Mouse (Mus musculus) neural tube, embryonic 11.5 days (tissue): Measurements from ENCODE around the gene Srarp. TPM values are rescaled to one million over a fixed set of nuclear protein-coding genes. Genes with fewer than 3 reads are reported as not detected.

Experiments used
- ATAC-seq: fragments of 200-750 bp; cut with Nextera tagmentation; 2 replicates; pipeline ENCODE4 v1.8.0; 2017; ENCODE audit warnings: moderate number of reproducible peaks, mild to moderate bottlenecking, moderate TSS enrichment, moderate library complexity; ENCODE audit not compliant: insufficient read depth, low FRiP score, low TSS enrichment
- DNase-seq: peaks from one replicate; pipeline ENCODE4 v3.0.0-alpha.2; 2015; ENCODE audit warnings: low spot score
- H3K27ac ChIP-seq: fragments of 300-500 bp; sonication (generic); 2 replicates; pipeline ENCODE4 v1.5.1; 2014; ENCODE audit warnings: low read depth, mild to moderate bottlenecking, low read length
- H3K27me3 ChIP-seq: fragments of 300-500 bp; sonication (generic); 2 replicates; pipeline ENCODE4 v1.6.1; 2014; ENCODE audit warnings: mild to moderate bottlenecking, low read length, mixed read lengths; ENCODE audit not compliant: control insufficient read depth, insufficient read depth
- H3K36me3 ChIP-seq: fragments of 300-500 bp; sonication (generic); 2 replicates; pipeline ENCODE4 v1.6.1; 2014; ENCODE audit warnings: mild to moderate bottlenecking, low read length, moderate library complexity, mixed read lengths; ENCODE audit not compliant: control insufficient read depth, insufficient read depth
- H3K4me1 ChIP-seq: fragments of 300-500 bp; sonication (generic); 2 replicates; pipeline ENCODE4 v1.6.1; 2014; ENCODE audit warnings: low read length, mixed read lengths; ENCODE audit not compliant: control insufficient read depth, insufficient read depth
- H3K4me2 ChIP-seq: fragments of 300-500 bp; sonication (generic); 2 replicates; pipeline ENCODE4 v1.6.1; 2014; ENCODE audit warnings: low read depth, mild to moderate bottlenecking, moderate library complexity
- H3K4me3 ChIP-seq: fragments of 300-500 bp; sonication (generic); 2 replicates; pipeline ENCODE4 v1.5.1; 2014; ENCODE audit warnings: low read depth, low read length
- H3K9ac ChIP-seq: fragments of 300-500 bp; sonication (generic); 2 replicates; pipeline ENCODE4 v1.6.1; 2014; ENCODE audit warnings: mild to moderate bottlenecking, low read length
- H3K9me3 ChIP-seq: fragments of 300-500 bp; sonication (generic); 2 replicates; pipeline ENCODE4 v1.6.1; 2016; ENCODE audit warnings: low read length; ENCODE audit not compliant: control insufficient read depth
- WGBS: fragments of 180-500 bp; shearing (Covaris S2); extraction: QIAGEN DNeasy Blood & Tissue Kit; methylation state at CpG from one replicate; pipeline ENCODE4 v1.1.7; 2014; 5-methylcytosine and 5-hydroxymethylcytosine counted together
- polyA plus RNA-seq: library from polyadenylated mRNA; unstranded; fragments of >200 nt; fragmentation: Nextera tagmentation; extraction: Ambion mirVana; gene quantifications from 2 replicates; pipeline ENCODE4 v1.2.1, GENCODE M21; 2014

The Srarp gene
- polyA plus RNA-seq, 1 experiment from 2014 or later = not detected

DNA sequence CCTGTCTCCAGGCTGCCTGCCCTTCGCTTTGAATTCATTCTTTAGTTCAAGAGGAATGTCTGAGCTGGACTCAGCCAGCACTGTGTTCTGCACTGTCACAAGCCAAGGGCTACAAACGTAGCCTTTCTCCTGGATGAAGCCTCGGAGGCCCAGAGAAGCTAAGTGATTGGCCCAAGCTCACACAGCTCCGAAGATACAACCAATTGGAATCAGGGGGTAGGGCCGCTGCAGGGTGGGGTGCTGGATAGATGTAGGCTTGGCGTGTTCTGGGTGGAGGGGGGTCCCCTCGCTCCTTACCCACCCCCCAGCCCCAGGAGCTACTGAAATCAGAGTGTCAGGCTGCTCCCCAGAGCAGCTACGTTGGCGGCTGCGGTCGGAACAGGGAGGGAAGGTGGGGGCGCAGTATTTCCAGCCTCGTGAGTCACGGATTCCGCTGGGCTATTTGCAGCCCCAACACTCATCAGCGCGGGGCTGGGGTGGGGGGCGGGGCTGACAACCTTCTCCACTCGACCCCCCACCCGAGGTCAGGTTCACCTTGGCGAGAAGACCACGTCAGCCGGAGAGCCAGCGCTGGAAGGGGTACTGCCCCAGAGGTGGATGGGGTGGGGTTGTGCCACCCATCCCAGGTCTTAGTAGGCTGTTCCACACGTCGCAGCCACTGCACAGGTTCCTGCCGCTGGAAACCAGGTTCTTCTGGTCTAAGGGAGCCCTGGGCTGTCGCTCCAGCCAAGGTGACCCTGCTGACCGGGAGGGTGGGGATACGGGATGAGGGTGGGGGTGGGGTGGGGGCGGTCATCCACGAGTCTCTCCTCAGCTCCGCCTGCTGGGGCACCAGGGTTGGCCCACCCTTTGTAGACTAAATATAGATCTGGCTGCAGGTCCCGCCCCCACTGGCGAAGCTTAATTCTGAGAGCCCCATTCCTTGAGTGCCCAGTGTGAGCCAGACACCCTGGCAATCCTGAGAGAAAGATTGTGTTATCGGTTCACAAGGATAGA is 10.1 kb downstream of the Srarp start:
- peak; percentile 44 for DNase-seq
- Histone ChIP-seq H3K9ac (peak overlapping the region; percentile 37), H3K4me2 (peak overlapping the region; percentile 58), H3K9me3 (no peaks in the 10 kb centered on the region), H3K4me3 (peak overlapping the region; percentile 32), H3K4me1 (0 out of 2 replicates have a peak, but pooled peaks cover 3% of the 10 kb centered on the region), H3K27me3 (peaks cover 9% of the 10 kb centered on the region; the same call in 1 of the 2 replicates), H3K36me3 (no peaks in the 10 kb centered on the region), H3K27ac (no peak overlapping the region)
- WGBS = 5% methylated on average over 35 of the region's 36 CpGs
- ATAC-seq = peak; percentile 69; the same call in 1 of the 2 replicates

DNA sequence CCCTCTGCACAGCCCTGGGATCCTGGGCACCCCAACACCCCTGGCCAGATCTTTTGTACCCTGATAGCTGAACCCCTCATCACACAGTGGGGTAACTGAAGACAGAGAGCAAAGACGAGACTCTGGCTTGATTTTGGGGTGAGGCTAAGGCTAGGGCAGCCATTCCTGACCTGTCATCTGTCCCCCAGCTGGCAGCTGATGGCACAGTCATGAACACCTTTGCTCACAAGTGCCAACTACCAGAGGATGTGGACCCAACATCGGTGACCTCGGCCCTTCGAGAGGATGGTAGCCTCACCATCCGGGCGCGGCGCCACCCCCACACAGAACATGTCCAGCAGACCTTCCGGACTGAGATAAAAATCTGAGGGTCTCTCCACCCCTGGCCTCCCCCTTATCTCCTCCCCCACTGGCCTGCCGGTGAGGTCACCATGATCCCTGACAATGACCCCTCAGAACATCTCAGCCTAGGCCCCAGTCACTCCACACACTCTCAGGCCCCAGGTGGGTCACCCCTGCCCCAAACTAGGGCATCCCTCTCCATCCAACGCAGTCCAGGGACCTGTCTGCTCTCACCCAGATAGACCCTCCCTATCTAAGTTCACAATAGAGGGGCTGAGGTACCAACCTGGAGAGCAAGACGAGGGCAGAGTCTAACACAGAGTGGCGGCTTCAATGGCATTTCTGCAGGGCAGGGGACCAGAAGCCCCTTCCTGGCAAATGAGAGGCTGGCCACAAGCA is 12.0 kb downstream of the Srarp start:
- Histone ChIP-seq H3K9ac (no peak overlapping the region), H3K4me1 (0 out of 2 replicates have a peak, but pooled peaks cover 3% of the 10 kb centered on the region), H3K27me3 (peaks cover 9% of the 10 kb centered on the region; the same call in 1 of the 2 replicates)

DNA sequence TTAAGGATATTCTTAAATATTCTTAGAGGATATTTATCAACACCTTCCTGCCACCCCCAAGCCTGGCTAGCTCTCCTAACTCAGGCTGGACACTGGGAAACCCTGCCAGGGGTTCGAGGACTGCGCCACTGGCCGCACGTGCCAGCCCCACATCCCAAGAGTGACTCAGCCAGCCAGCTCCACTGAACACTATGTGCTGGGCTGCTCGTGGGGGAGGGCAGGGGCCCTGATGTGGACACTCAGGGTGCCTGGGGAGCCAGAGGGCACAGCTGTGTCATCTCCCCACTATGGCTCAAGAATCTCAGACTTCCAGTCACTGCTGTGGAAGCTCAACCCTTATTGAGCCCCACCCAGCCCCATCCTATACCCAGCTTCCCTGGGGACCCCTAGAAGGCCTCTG is 12.6 kb downstream of the Srarp start:
- H3K27ac ChIP-seq = no peak overlapping the region
- H3K27me3 ChIP-seq = peaks cover 9% of the 10 kb centered on the region; the same call in 1 of the 2 replicates
- H3K9me3 ChIP-seq = no peaks in the 10 kb centered on the region
- no peak overlapping the region for H3K9ac ChIP-seq
- H3K4me1 ChIP-seq = 0 out of 2 replicates have a peak, but pooled peaks cover 3% of the 10 kb centered on the region
- H3K4me3 ChIP-seq = no peak overlapping the region
- ATAC-seq (no peak), DNase-seq (no peak)
- 85% methylated on average over 5 of the region's 5 CpGs for WGBS
- no peak overlapping the region for H3K4me2 ChIP-seq
- H3K36me3 ChIP-seq = no peaks in the 10 kb centered on the region

More for the DNA sequence above, 12.0 kb downstream of the Srarp start:
- no peak overlapping the region for H3K27ac ChIP-seq
- H3K4me3 ChIP-seq = no peak overlapping the region
- no peak for DNase-seq
- no peak overlapping the region for H3K4me2 ChIP-seq
- 88% methylated on average over 13 of the region's 13 CpGs for WGBS
- no peak for ATAC-seq
- no peaks in the 10 kb centered on the region for H3K9me3 ChIP-seq
- H3K36me3 ChIP-seq = no peaks in the 10 kb centered on the region

DNA sequence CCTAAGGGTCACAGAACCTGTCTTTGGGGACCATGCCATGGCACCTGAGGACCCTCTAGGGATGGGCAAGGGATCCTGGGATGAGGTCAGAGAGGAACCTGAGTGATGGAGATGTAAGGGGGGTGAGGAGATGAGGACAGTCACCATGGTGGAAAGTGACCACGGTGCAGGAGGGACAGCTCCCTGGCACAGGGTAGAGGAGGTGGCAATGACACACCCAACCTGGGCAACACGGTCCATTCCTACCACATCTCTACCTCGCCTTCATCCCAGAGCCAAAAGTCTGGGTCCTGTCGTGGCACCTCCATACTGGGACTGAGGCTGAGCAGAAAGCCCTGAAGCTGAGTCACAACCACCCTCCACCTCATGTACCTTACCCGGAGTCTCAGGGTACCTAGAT is 13.1 kb downstream of the Srarp start:
- no peak overlapping the region for H3K27ac ChIP-seq
- 0 out of 2 replicates have a peak, but pooled peaks cover 3% of the 10 kb centered on the region for H3K4me1 ChIP-seq
- H3K36me3 ChIP-seq = no peaks in the 10 kb centered on the region
- 91% methylated on average over 5 of the region's 5 CpGs for WGBS
- ATAC-seq (no peak), DNase-seq (no peak)
- peaks cover 9% of the 10 kb centered on the region; the same call in 1 of the 2 replicates for H3K27me3 ChIP-seq
- no peak overlapping the region for H3K9ac ChIP-seq
- H3K9me3 ChIP-seq = no peaks in the 10 kb centered on the region
- H3K4me2 ChIP-seq = no peak overlapping the region
- no peak overlapping the region for H3K4me3 ChIP-seq

DNA sequence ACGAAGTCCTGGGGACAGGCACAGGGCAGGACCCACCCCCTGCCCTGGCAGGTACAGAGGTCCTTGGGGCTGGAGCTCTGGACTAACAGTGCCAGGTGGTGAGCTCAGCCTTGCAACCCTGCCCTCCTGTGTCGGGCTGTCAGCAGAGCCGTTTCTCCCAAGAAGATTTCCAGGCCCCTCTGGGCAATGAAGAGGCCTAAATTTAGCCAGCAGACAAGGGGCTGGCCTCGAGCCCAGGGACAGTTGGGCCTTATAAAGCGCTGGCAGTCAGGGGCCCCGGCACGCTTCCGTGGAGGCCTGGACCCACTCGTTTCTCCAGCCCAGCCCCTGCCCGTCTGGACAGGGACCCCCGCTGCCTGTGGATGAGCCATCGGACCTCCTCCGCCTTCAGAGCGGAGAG is 14.5 kb downstream of the Srarp start:
- no peaks in the 10 kb centered on the region for H3K9me3 ChIP-seq
- DNase-seq (no peak), ATAC-seq (no peak)
- no peak overlapping the region for H3K9ac ChIP-seq
- no peak overlapping the region for H3K4me2 ChIP-seq
- H3K4me3 ChIP-seq = no peak overlapping the region
- H3K36me3 ChIP-seq = no peaks in the 10 kb centered on the region
- H3K27ac ChIP-seq = no peak overlapping the region
- H3K4me1 ChIP-seq = 0 out of 2 replicates have a peak, but pooled peaks cover 3% of the 10 kb centered on the region
- peaks cover 9% of the 10 kb centered on the region; the same call in 1 of the 2 replicates for H3K27me3 ChIP-seq
- WGBS = 76% methylated on average over 14 of the region's 14 CpGs

DNA sequence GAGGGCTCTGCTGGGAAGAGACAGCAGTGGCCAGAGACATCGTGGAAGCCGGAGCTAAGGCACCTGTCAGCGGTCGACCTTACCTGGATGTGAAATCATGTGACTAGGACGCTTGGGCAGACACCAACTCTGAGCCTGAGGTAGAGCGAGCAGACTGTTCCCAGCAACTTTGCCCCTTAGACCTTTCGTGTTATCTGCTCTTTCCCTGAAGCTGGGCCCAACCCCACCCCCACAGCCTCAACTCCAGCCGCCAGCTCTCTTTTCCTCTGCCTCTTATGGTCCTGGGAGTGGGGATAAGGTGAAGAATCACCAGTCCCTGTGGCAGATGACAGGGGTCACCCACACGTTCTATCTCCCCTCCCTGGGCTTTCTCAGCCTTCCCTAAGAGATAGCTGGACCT is 15.0 kb downstream of the Srarp start:
- no peak overlapping the region for H3K9ac ChIP-seq
- peaks cover 9% of the 10 kb centered on the region; the same call in 1 of the 2 replicates for H3K27me3 ChIP-seq
- DNase-seq = no peak
- no peak overlapping the region for H3K27ac ChIP-seq
- H3K4me1 ChIP-seq = 0 out of 2 replicates have a peak, but pooled peaks cover 3% of the 10 kb centered on the region
- H3K36me3 ChIP-seq = no peaks in the 10 kb centered on the region
- no peak for ATAC-seq
- H3K9me3 ChIP-seq = no peaks in the 10 kb centered on the region
- no peak overlapping the region for H3K4me2 ChIP-seq
- H3K4me3 ChIP-seq = no peak overlapping the region
- WGBS = 56% methylated on average over 9 of the region's 9 CpGs

DNA sequence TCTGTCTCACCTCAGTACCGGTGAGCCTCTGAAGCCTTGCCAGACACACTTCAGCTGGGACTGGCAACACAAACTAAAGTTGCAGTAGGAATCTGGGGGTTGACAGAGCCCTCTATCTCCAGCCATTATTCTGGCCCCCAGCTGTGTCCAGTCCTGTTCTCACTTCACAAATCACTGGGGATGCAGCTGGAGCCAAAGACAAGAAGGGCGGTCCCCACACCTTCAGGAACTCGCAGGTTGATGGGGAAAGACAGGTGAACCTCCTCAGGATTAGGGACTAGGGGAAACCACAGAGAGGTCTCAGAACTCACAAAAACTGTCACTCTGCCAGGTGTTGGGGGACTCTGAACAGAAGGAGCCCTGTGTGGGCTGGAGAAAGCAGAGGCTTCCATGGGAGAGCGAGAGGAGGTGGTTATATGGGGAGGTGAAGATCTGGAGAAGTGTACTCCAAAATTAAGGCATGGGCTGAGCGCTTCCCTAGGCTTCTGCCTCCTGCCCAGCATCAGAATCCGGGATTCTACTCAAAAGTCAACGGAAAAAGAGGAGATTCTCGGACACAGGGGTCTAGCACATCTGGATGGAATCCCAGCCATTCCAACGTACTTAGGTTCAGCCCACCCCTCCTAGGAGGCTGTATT is 15.6 kb downstream of the Srarp start, which contains the start of gene Hspb7:
Gene Hspb7, plus strand, starts transcription at position 588 of the 638 bp plus-strand sequence.
- Histone ChIP-seq H3K36me3 (no peaks in the 10 kb centered on the region), H3K9me3 (no peaks in the 10 kb centered on the region), H3K9ac (no peak within 1 kb of the TSS), H3K4me1 (0 out of 2 replicates have a peak, but pooled peaks cover under 1% of the 10 kb centered on the region), H3K4me3 (no peak within 1 kb of the TSS), H3K27ac (no peak within 1 kb of the TSS), H3K27me3 (peaks cover 4% of the 10 kb centered on the region; the same call in 1 of the 2 replicates), H3K4me2 (no peak within 1 kb of the TSS)
- DNase-seq (no peak), ATAC-seq (no peak)
- 61% methylated on average over 9 of the region's 9 CpGs for WGBS
